Mouse (Mus musculus) frontal cortex, postnatal 36 days (tissue): Measurements from ENCODE around the gene Ctbp1.

Experiments used
- DNase-seq, 2 experiments: peaks; one replicate each; pipeline ENCODE4 v3.0.0; 2022; ENCODE audit warnings: low spot score in 2 of 2

The Ctbp1 gene

GRCm38 (mm10) chr5:33244377-33244920 lies 30.3 kb downstream of the Ctbp1 start:
- no peak for DNase-seq

GRCm38 (mm10) chr5:33239934-33240333 lies 34.9 kb downstream of the Ctbp1 start:
- no peak for DNase-seq

- DNase-seq: no peak
Measured at GRCm38 (mm10) chr5:33239111-33239714, 35.6 kb downstream of the Ctbp1 start.

- no peak for DNase-seq
Measured at GRCm38 (mm10) chr5:33238256-33238645, 36.5 kb downstream of the Ctbp1 start.

GRCm38 (mm10) chr5:33237600-33238255 lies 37.1 kb downstream of the Ctbp1 start:
- DNase-seq: no peak

- DNase-seq: no peak
Measured at GRCm38 (mm10) chr5:33234391-33235031, 40.3 kb downstream of the Ctbp1 start.

- DNase-seq: no peak
Measured at GRCm38 (mm10) chr5:33232791-33233190, 42.0 kb downstream of the Ctbp1 start.

- DNase-seq: no peak
Measured at GRCm38 (mm10) chr5:33230285-33230684, 44.5 kb downstream of the Ctbp1 start.

- peak; percentile 62 to 78 for DNase-seq
Measured at GRCm38 (mm10) chr5:33228428-33228827, 46.4 kb downstream of the Ctbp1 start.

GRCm38 (mm10) chr5:33225673-33226072 lies 49.1 kb downstream of the Ctbp1 start:
- DNase-seq: no peak

GRCm38 (mm10) chr5:33224491-33224890 lies 50.3 kb downstream of the Ctbp1 start:
- DNase-seq: no peak

GRCm38 (mm10) chr5:33222841-33223744 lies 51.7 kb downstream of the Ctbp1 start:
- DNase-seq: no peak

- no peak for DNase-seq
Measured at GRCm38 (mm10) chr5:33222389-33222788, 52.4 kb downstream of the Ctbp1 start.

GRCm38 (mm10) chr5:33220350-33221044 lies 54.3 kb downstream of the Ctbp1 start:
- peak; percentile 53 to 68 for DNase-seq

- DNase-seq: no peak
Measured at GRCm38 (mm10) chr5:33219831-33220230, 55.0 kb downstream of the Ctbp1 start.

GRCm38 (mm10) chr5:33218746-33219449 lies 55.9 kb downstream of the Ctbp1 start:
- no peak for DNase-seq

- no peak for DNase-seq
Measured at GRCm38 (mm10) chr5:33218081-33218480, 56.7 kb downstream of the Ctbp1 start, which contains the start of gene Spon2. Gene Spon2, minus strand, starts transcription at chr5:33218455.

GRCm38 (mm10) chr5:33217663-33218062 lies 57.1 kb downstream of the Ctbp1 start:
- no peak for DNase-seq

- no peak for DNase-seq
Measured at GRCm38 (mm10) chr5:33214723-33215122, 60.1 kb downstream of the Ctbp1 start.

- no peak for DNase-seq
Measured at GRCm38 (mm10) chr5:33211254-33211653, 63.5 kb downstream of the Ctbp1 start.
